In genomic region chr14:118986653-118987522, GRCm38 (mm10) we compare ENCODE assay signal across 9 mouse cellular contexts. TPM values are rescaled to one million over a fixed set of nuclear protein-coding genes. Genes with fewer than 3 reads are reported as not detected.
DNase-seq lines count a peak whose midpoint lies in the region; ATAC-seq lines count a peak whose summit lies in the region.
"Had no signal": no experiment of that assay in that cellular context is flagged by ENCODE, and none has a peak within 500 bp of the region (broad histone marks: within the 10 kb centered on the region; RNA-seq: fewer than 3 reads in every experiment).

No protein-coding gene starts in this region.

- H3K9ac ChIP-seq in heart, embryonic 12.5 days: no peak overlapping the region
- H3K9ac ChIP-seq in hindbrain, embryonic 13.5 days: no peak overlapping the region
- H3K9ac ChIP-seq: lung, embryonic 15.5 days had no signal

- H3K9me3 ChIP-seq in heart, embryonic 12.5 days (replicated peaks): no peaks in the 10 kb centered on the region
- H3K9me3 ChIP-seq in forebrain, embryonic 10.5 days: no peaks in the 10 kb centered on the region
- H3K9me3 ChIP-seq in hindbrain, embryonic 13.5 days: no peaks in the 10 kb centered on the region
- H3K9me3 ChIP-seq: lung, embryonic 15.5 days had no signal

- peaks cover 22% of the 10 kb centered on the region for H3K36me3 ChIP-seq in heart, embryonic 12.5 days
- H3K36me3 ChIP-seq in forebrain, embryonic 10.5 days (replicated peaks): peaks cover 30% of the 10 kb centered on the region
- peaks cover 32% of the 10 kb centered on the region for H3K36me3 ChIP-seq in hindbrain, embryonic 13.5 days

- WGBS in heart, embryonic 12.5 days: 41% methylated on average over 16 of the region's 16 CpGs
- 39% methylated on average over 16 of the region's 16 CpGs for WGBS in forebrain, embryonic 10.5 days
- 40% methylated on average over 16 of the region's 16 CpGs for WGBS in hindbrain, embryonic 13.5 days

- H3K27ac ChIP-seq in heart, embryonic 12.5 days (ENCODE audit: poor library complexity, severe bottlenecking): no peak overlapping the region
- no peak overlapping the region for H3K27ac ChIP-seq in forebrain, embryonic 10.5 days
- no peak overlapping the region for H3K27ac ChIP-seq in hindbrain, embryonic 13.5 days
- H3K27ac ChIP-seq: lung, embryonic 15.5 days had no signal

- H3K27me3 ChIP-seq in heart, embryonic 12.5 days (replicated peaks): no peaks in the 10 kb centered on the region
- H3K27me3 ChIP-seq in forebrain, embryonic 10.5 days (ENCODE audit: poor library complexity, severe bottlenecking): no peaks in the 10 kb centered on the region
- H3K27me3 ChIP-seq in hindbrain, embryonic 13.5 days: no peaks in the 10 kb centered on the region
- H3K27me3 ChIP-seq: lung, embryonic 15.5 days had no signal

- H3K4me3 ChIP-seq in heart, embryonic 12.5 days: no peak overlapping the region
- H3K4me3 ChIP-seq in forebrain, embryonic 10.5 days: no peak overlapping the region
- no peak overlapping the region for H3K4me3 ChIP-seq in hindbrain, embryonic 13.5 days
- H3K4me3 ChIP-seq: lung, embryonic 15.5 days had no signal

- DNase-seq in heart, adult 11 months: peak; percentile 74
- peak; percentile 42 for DNase-seq in c-Kit-negative CD71-positive TER-119-positive erythroid progenitor cells, embryonic 14.5 days (ENCODE audit: low read depth, low spot score)
- peak; percentile 70 for DNase-seq in forebrain, embryonic 10.5 days (ENCODE audit: extremely low spot score, low spot score)
- DNase-seq in left cerebral cortex, adult 18-20 months (ENCODE audit: low spot score in 2 of 2): peak; percentile 65 to 73
- peak; percentile 62 for DNase-seq in right cerebral cortex, postnatal 14 days

- no peak for ATAC-seq in heart, embryonic 12.5 days (ENCODE audit: insufficient number of reproducible peaks, low FRiP score)
- 0 out of 2 replicates have a peak, but pooled peaks have one; percentile 47 for ATAC-seq in hindbrain, embryonic 13.5 days (ENCODE audit: low FRiP score)
- ATAC-seq in megakaryocyte progenitor cell, adult 5-6 weeks (replicated peaks; ENCODE audit: poor library complexity): peak; percentile 54

- peaks cover 5% of the 10 kb centered on the region; the same call in 1 of the 2 replicates for H3K4me1 ChIP-seq in heart, embryonic 12.5 days (replicated peaks)
- no peaks in the 10 kb centered on the region for H3K4me1 ChIP-seq in forebrain, embryonic 10.5 days
- H3K4me1 ChIP-seq in hindbrain, embryonic 13.5 days (replicated peaks): no peaks in the 10 kb centered on the region
- H3K4me1 ChIP-seq: lung, embryonic 15.5 days had no signal

- no peak overlapping the region for H3K4me2 ChIP-seq in heart, embryonic 12.5 days
- H3K4me2 ChIP-seq in hindbrain, embryonic 13.5 days: no peak overlapping the region
- H3K4me2 ChIP-seq: lung, embryonic 15.5 days had no signal

RNA-seq across cellular contexts. Expression of gene Dnajc3, which starts 49.1 kb away (rescaled TPM):
- 32.7 and 33.1 TPM in 2 replicates for polyA plus RNA-seq in heart, embryonic 12.5 days (2016; fragmentation: Nextera tagmentation; extraction: Ambion mirVana)
- 28.4 and 32.2 TPM in 2 replicates for polyA plus RNA-seq in forebrain, embryonic 10.5 days (2016; fragmentation: Nextera tagmentation; extraction: Ambion mirVana)
- 20.3 and 21.5 TPM in 2 replicates for polyA plus RNA-seq in hindbrain, embryonic 13.5 days (2015; fragmentation: Nextera tagmentation; extraction: Ambion mirVana)
- 10 to 100 TPM; 38.8 to 44.4 TPM for total RNA-seq in left cerebral cortex, adult 18-20 months (2021)
- 69.2 and 72.5 TPM in 2 replicates for total RNA-seq in megakaryocyte progenitor cell, adult 5-6 weeks (2015)
- 116 and 124 TPM in 2 replicates for total RNA-seq in megakaryocyte progenitor cell, adult 5-6 weeks (2017)
